Mouse (Mus musculus): ENCODE data around the gene Cfb. TPM values are rescaled to one million over a fixed set of nuclear protein-coding genes. Genes with fewer than 3 reads are reported as not detected.

The Cfb gene
- total and polyA plus RNA-seq, 3 experiments: 0.19 to 3.1 TPM; not detected in 1

GRCm38 (mm10) chr17:34836856-34837221, 25.5 kb downstream of the Cfb start, which contains the start of the genes Stk19 and Dxo:
Gene Stk19 (minus strand): TSS chr17:34836945.
Gene Dxo (plus strand): TSS chr17:34837019.
- Histone ChIP-seq H3K36me3 (ENCODE audit: control insufficient read depth in 1 of 2, insufficient read depth in 2 of 2, low read length in 2 of 2) (no peaks in the 10 kb centered on the region; a peak in 2 of 4 replicates), H3K4me3 (ENCODE audit: control insufficient read depth in 1 of 2, insufficient read depth in 1 of 2, low read depth in 2 of 2, low read length in 2 of 2) (peak within 1 kb of the TSS; percentile 91 to 96), H3K9me3 (replicated peaks; ENCODE audit: insufficient read depth, low read length) (no peaks in the 10 kb centered on the region), H3K27me3 (ENCODE audit: control insufficient read depth in 1 of 2, insufficient read depth in 2 of 2, low read length in 2 of 2) (no peaks in the 10 kb centered on the region), H3K9ac (ENCODE audit: control insufficient read depth, low read depth, low read length, poor library complexity, severe bottlenecking) (peak within 1 kb of the TSS; percentile 87), H3K4me1 (ENCODE audit: control insufficient read depth in 1 of 2, insufficient read depth in 2 of 2, low read length in 2 of 2) (peaks cover 0 to 8% of the 10 kb centered on the region in 2 experiments; a peak in 2 of 4 replicates), H3K27ac (ENCODE audit: control insufficient read depth, low read depth, low read length) (peak within 1 kb of the TSS; percentile 51), H3K79me2 (ENCODE audit: control insufficient read depth, insufficient read depth, low read length, poor library complexity) (peaks cover 7% of the 10 kb centered on the region)
- DNase-seq (ENCODE audit: low read depth, low spot score): peak; percentile 97
- TF ChIP-seq GABPA (IDR thresholded peaks at IDR 0.05; ENCODE audit: low read depth, low read length) (0 out of 2 replicates have a peak, but pooled peaks have one; percentile 46), ETS1 (IDR thresholded peaks at IDR 0.05; ENCODE audit: low read depth, low read length) (peak; percentile 45), JUND (IDR thresholded peaks at IDR 0.05; ENCODE audit: low read depth, low read length) (no peak), SIN3A (IDR thresholded peaks at IDR 0.05; ENCODE audit: low read length) (peak; percentile 100), CHD2 (IDR thresholded peaks at IDR 0.05; ENCODE audit: low read length) (no peak), CHD1 (IDR thresholded peaks at IDR 0.05; ENCODE audit: low read depth, low read length) (no peak), KAT2A (conservative IDR thresholded peaks at IDR 0.05; ENCODE audit: low read depth, low read length) (peak; percentile 83; the same call in 1 of the 2 replicates), POLR2AphosphoS5 (IDR thresholded peaks at IDR 0.05; ENCODE audit: borderline replicate concordance, low read depth, low read length) (no peak), POLR2AphosphoS2 (IDR thresholded peaks at IDR 0.05; ENCODE audit: low read length) (peak; percentile 87), NRF1 (IDR thresholded peaks at IDR 0.05; ENCODE audit: insufficient read depth, low read depth, low read length, poor library complexity, severe bottlenecking) (peak; percentile 36; the same call in 1 of the 2 replicates), MYC (IDR thresholded peaks at IDR 0.05; ENCODE audit: low read depth, low read length) (peak; percentile 57; the same call in 1 of the 2 replicates), TCF12 (IDR thresholded peaks at IDR 0.05; ENCODE audit: low read depth, low read length) (peak; percentile 47), TBP (IDR thresholded peaks at IDR 0.05; ENCODE audit: low read depth, low read length) (peak; percentile 48; the same call in 1 of the 2 replicates), ELF1 (IDR thresholded peaks at IDR 0.05; ENCODE audit: low read depth, low read length) (peak; percentile 99), MYB (IDR thresholded peaks at IDR 0.05; ENCODE audit: low read depth, low read length) (no peak), NELFE (IDR thresholded peaks at IDR 0.05; ENCODE audit: low read depth, low read length) (peak; percentile 74), MAX (IDR thresholded peaks at IDR 0.05; ENCODE audit: low read length) (peak; percentile 54; the same call in 1 of the 2 replicates), HCFC1 (IDR thresholded peaks at IDR 0.05; ENCODE audit: low read depth, low read length) (peak; percentile 97), POLR2A (IDR thresholded peaks at IDR 0.05; ENCODE audit: control insufficient read depth in 1 of 2, insufficient read depth in 1 of 2, low read depth in 1 of 2, low read length in 2 of 2, poor library complexity in 1 of 2) (peak; percentile 87), MXI1 (IDR thresholded peaks at IDR 0.05; ENCODE audit: low read depth, low read length) (peak; percentile 90), USF2 (IDR thresholded peaks at IDR 0.05; ENCODE audit: borderline replicate concordance in 1 of 2, insufficient read depth in 1 of 2, low read depth in 1 of 2, low read length in 2 of 2) (no peak), BHLHE40 (IDR thresholded peaks at IDR 0.05; ENCODE audit: borderline replicate concordance, low read depth, low read length) (no peak), USF1 (IDR thresholded peaks at IDR 0.05; ENCODE audit: low read depth, low read length) (0 out of 2 replicates have a peak, but pooled peaks have one; percentile 9), MEF2A (IDR thresholded peaks at IDR 0.05; ENCODE audit: extremely low read depth, insufficient replicate concordance, low read depth, low read length, poor library complexity, severe bottlenecking) (no peak), CTCF (IDR thresholded peaks at IDR 0.05 in 2 of 3, conservative IDR thresholded peaks at IDR 0.05 in 1 of 3; ENCODE audit: control insufficient read depth in 1 of 3, insufficient read depth in 1 of 3, low read depth in 2 of 3, low read length in 3 of 3, poor library complexity in 1 of 3, severe bottlenecking in 1 of 3) (no peak), RAD21 (IDR thresholded peaks at IDR 0.05; ENCODE audit: low read depth, low read length) (no peak), TAL1 (IDR thresholded peaks at IDR 0.05; ENCODE audit: low read length) (no peak), UBTF (IDR thresholded peaks at IDR 0.05; ENCODE audit: borderline replicate concordance, insufficient read depth, low read depth, low read length) (no peak), EP300 (IDR thresholded peaks at IDR 0.05; ENCODE audit: low read depth in 1 of 2, low read length in 2 of 2) (no peak), ZC3H11A (IDR thresholded peaks at IDR 0.05; ENCODE audit: low read depth, low read length) (peak; percentile 34; the same call in 1 of the 2 replicates), MAFK (IDR thresholded peaks at IDR 0.05; ENCODE audit: borderline replicate concordance, low read depth, low read length) (no peak), RCOR1 (IDR thresholded peaks at IDR 0.05; ENCODE audit: low read depth, low read length) (no peak), ZNF384 (IDR thresholded peaks at IDR 0.05; ENCODE audit: low read depth, low read length) (no peak), E2F4 (IDR thresholded peaks at IDR 0.05; ENCODE audit: borderline replicate concordance, low read depth, low read length) (peak; percentile 89; the same call in 1 of the 2 replicates), ZKSCAN1 (IDR thresholded peaks at IDR 0.05; ENCODE audit: low read depth, low read length) (no peak), SMC3 (IDR thresholded peaks at IDR 0.05; ENCODE audit: low read depth, low read length) (no peak), ZMIZ1 (IDR thresholded peaks at IDR 0.05; ENCODE audit: low read depth, low read length) (peak; percentile 79)

Data from MEL (cell line).